Mouse (Mus musculus): ENCODE results near the gene Msmo1.

Gene Msmo1

DNA sequence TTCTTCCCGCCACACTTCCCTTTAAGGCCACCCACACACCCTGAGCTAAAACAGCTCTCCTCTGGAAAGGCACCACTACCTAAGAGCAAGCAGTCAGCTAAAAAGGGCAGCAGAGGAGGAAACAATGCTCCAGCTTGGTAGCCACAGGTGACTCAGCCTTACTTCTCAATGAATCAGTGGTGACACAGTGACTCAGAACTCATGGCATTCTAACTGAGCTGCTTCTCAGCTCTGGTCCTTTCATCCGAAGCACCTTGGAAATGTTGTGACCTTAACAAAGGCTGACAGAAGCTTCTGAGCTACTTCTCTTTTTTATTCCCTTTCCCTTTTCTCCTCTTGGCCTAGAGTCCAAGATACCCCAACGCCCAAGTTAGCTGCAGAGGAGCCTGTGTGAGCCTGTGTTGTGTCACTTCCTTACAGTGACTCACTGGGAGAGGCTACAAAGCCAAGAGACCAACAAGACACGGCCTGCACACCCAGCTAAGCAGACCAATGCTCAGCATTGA, 7.3 kb downstream of the Msmo1 start:
- in situ Hi-C loops (cut with MboI; ENCODE audit: low pct_unique_long_range_greater_than_20kb in 1 of 2, low sequenced_read_pairs in 2 of 2, unreplicated experiment in 1 of 2), result no loop called here

DNA sequence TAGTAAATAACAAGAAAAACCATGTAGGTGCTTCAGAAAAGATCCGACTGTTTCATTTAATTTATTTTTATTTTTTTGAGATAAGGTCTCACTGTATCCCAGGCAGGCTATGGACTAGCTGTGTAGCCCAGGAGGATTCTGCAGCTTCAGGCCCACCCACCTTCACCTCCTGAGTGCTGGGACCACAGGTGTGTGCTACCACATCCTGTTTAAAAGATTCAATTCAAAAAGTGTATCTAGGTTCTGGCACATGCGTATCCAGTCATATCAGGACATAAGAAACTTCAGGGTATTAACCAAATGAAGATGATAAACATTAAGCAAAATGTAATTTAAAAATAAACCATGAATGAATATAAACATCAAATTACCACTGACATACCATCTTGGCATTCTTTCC, 10.4 kb downstream of the Msmo1 start:
- in situ Hi-C loops (cut with MboI; ENCODE audit: low pct_unique_long_range_greater_than_20kb in 1 of 2, low sequenced_read_pairs in 2 of 2, unreplicated experiment in 1 of 2), result no loop called here

DNA sequence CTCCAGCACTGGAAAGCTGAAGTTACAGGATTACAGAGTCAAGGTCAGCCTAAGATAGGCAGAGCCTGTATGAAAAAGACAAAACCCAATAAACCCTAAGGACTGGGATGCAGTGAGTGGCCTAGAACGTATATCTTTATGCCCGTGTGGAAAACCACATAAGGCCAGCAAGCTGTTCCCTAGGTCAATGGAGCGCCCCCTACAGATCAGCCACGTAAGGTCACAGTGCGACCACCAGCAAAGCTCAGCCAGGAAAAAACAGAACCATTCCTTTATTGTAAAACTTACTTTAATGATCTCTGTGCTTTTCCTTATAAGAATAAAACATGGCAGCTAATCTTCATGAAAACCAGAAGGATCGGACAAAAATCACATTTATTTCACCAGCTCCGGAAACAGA, 15.7 kb downstream of the Msmo1 start:
- in situ Hi-C loops (cut with MboI; ENCODE audit: low pct_unique_long_range_greater_than_20kb in 1 of 2, low sequenced_read_pairs in 2 of 2, unreplicated experiment in 1 of 2), result no loop called here

DNA sequence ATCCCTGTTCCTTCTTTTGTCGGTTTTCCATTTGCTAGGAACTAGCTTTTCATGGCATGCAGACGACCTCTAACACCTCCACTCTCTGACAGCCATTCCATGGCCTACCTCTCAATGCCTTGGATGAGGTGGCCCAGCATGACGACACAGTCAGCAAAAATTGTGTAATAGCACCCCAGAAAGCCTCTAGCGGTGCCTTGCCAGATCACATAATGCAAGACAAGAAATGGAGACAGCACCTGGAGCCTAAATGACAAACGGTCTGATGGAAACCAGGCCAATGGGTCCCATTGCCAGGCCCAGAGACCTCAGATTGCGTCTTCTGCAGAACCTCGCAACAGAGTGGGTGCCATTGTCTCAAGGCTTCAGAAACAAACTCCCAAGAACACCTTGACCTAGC, 21.1 kb downstream of the Msmo1 start:
- in situ Hi-C loops (cut with MboI; ENCODE audit: low pct_unique_long_range_greater_than_20kb in 1 of 2, low sequenced_read_pairs in 2 of 2, unreplicated experiment in 1 of 2), result no loop called here

DNA sequence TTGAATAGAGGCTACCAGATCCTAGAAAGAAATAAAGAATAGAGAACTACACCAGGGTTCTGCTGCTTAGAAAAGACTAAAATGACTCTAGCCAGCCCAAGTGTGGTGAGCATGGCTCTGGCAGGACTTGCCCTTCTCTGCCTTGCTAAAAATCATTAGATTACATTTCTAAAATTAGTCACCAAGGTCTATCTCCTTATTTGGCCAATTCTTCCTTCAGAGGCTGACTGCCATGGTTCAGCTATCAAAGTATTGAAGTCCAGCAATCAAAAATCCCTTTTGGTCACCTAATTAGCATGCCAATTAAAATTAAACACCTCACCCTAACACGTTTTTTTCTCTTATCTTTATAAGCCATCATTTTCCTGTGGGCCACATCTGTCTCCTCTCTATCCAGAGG, 22.0 kb downstream of the Msmo1 start:
- in situ Hi-C loops (cut with MboI; ENCODE audit: low pct_unique_long_range_greater_than_20kb in 1 of 2, low sequenced_read_pairs in 2 of 2, unreplicated experiment in 1 of 2), result no loop called here

DNA sequence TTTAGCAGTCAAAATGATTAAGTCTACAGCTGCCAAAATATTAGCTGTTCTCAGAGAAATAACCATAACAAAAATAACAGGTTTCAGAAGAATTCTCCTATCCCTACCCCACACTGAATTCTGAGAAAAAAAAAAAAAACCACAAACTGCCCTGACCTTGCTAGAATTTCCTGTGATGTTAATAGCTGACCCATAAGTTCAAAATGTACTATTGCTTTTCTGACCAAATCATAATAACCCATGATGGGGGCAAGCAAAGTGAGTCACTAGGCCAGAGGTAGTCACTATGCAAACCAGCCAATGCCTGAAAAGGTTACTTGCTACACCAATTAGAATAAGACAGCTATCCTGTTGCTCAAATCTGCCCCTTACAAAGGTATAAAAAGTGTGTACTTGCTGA, 26.1 kb downstream of the Msmo1 start:
- in situ Hi-C loops (cut with MboI; ENCODE audit: low pct_unique_long_range_greater_than_20kb in 1 of 2, low sequenced_read_pairs in 2 of 2, unreplicated experiment in 1 of 2), result no loop called here

DNA sequence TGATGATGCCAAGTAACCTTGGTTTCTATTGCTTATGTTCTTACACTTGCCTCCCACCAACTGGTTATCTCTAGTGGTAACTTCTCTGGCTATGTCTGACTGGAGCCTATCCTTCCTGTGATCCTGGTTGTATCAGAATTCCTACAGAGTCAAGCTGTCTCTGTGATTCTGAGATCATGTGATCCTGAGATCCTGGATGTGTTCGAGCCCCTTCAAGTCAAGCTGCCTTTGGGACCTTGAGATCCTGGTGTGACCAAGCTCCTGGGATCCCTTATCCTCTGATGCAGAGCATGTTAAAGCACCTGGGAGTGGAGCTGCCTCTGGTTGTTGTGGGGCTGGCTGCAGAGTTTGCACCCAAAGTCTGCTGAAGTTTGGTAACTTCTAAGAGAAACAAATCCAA, 30.4 kb downstream of the Msmo1 start:
- in situ Hi-C loops (cut with MboI; ENCODE audit: low pct_unique_long_range_greater_than_20kb in 1 of 2, low sequenced_read_pairs in 2 of 2, unreplicated experiment in 1 of 2), result no loop called here

DNA sequence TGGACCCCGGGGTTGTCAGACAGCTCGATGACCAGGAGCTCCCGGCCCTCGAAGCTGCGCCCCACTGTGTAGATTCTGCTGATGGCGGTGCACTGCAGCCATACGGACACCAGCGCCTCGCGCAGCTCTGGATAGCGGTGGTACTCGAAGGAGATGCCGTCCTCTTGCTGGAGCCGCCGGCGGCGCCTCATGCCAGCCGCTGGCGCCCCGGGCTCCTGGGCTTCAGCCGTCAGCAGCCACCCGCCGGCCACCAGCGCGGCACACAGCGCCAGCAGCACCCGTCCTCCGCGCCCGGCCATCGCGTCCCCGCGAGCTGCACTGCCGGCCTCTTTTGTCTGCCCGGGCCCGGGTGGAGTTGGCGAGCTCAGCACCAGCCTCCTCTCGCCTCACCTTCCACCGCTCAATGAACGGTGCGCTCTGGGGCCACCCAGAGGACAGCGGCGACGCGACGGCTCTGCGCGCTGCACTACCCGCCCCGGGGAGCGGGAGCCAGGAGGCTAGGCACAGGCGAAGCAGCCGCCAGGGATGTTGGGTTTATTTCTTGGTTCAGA, 40.9 kb downstream of the Msmo1 start, which contains the start of gene Cpe:
Cpe (minus strand) TSS at position 404 of the 551 bp plus-strand sequence.
- in situ Hi-C loops (cut with MboI; ENCODE audit: low pct_unique_long_range_greater_than_20kb in 1 of 2, low sequenced_read_pairs in 2 of 2, unreplicated experiment in 1 of 2), result loop anchor here (5.0 to 10.0 kb wide), 2 partner anchors 80 to 252 kb away; partner anchors contain the start of gene Tmem192 (in 1 of the 2)

DNA sequence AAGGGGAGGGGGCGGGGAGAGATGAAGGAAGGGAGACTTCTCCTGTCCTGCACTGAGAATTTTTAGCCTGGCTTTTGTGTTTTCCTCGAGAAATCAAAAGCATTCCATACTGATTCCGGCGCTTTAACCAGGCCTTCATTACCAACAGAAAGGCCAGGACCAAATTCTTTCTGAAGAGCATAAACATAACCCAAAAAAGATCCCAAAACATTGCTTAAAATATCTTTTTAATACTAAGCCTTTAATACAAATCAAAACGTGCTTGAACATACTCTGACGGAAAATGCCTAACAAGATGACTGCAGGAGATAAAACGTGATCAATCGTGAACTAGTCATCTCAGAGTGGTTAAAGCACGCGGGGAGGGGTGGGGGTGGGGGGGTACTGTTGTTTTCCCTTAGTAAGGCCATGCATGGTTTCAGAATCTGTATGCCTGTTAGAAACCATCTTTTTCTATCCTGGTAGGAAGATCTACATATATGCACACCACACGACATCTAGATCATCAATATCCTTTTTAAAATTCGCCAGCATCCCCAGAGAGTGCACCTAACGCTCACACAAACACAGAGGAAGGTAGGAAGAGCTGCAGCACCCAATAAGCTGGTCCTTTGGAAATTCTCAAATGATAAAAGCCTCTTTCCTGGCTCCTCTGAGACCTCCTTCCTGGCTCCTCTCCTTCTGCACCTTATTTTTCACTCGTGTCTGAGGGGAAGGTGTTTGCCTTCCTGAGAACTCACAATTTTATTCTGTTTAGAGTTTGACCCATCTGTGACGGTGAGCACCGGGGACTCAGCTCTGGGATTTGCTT, 41.8 kb downstream of the Msmo1 start:
- in situ Hi-C loops (cut with MboI; ENCODE audit: low pct_unique_long_range_greater_than_20kb in 1 of 2, low sequenced_read_pairs in 2 of 2, unreplicated experiment in 1 of 2), result loop anchor here (5.0 to 10.0 kb wide), 2 partner anchors 79 to 253 kb away; partner anchors contain the start of gene Tmem192 (in 1 of the 2)

DNA sequence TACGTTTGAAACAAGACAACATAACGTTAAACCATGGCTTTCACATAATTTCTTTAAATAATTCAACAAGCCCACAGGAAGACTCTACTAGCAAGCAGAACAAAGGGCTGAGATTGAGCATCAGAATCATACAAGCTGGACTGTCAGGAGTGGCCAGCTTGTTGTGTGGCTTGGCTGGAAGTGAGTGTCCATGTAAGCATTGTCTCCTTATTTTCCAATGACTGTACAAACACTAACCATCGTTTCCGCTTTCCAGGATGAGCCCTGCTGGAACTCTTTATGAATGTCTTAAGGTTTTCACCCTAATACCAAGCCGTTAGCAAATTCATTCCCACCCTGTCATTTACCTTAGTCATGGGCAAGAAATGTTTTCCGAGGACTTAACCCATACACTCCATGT, 42.7 kb downstream of the Msmo1 start:
- in situ Hi-C loops (cut with MboI; ENCODE audit: low pct_unique_long_range_greater_than_20kb in 1 of 2, low sequenced_read_pairs in 2 of 2, unreplicated experiment in 1 of 2), result loop anchor here (5.0 to 10.0 kb wide), 2 partner anchors 79 to 254 kb away; partner anchors contain the start of gene Tmem192 (in 1 of the 2)

DNA sequence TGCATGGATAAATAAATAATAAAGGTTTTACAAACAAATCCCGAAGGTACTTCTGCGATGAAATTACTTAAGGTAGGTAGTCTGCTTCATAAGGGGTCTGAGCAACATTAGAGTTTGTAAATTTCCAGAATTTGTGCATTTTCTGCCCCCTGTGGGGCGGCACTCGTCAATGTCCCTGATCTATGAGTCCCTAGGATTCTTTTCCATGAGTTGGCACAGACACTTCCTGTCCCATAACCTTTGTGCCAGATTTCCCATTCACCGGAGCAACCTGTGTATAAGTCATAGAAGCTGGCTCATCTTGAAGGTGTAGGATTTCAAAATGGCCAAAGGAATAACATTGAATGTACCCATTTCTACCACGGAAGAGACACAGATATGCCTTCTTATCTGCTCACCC, 43.3 kb downstream of the Msmo1 start:
- in situ Hi-C loops (cut with MboI; ENCODE audit: low pct_unique_long_range_greater_than_20kb in 1 of 2, low sequenced_read_pairs in 2 of 2, unreplicated experiment in 1 of 2), result loop anchor here (5.0 to 10.0 kb wide), 2 partner anchors 78 to 254 kb away; partner anchors contain the start of gene Tmem192 (in 1 of the 2)

DNA sequence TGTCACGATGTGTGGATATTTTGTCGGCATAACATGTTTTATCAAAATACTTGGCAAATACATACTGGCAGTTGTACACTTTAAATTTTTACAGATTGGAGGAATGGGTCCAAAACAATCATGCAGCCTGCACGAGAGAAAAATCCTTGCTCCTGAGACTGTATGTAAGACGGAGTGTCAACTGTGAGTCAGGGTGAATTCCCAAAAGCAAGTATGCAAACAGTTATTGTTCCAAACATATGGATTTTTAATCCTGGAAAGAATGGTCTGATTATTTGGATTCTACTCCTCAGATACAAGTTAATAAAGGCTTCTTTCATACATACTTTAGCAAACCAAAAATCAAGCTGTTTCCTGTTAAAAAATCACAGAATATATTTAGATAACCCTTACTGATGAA, 44.9 kb downstream of the Msmo1 start:
- in situ Hi-C loops (cut with MboI; ENCODE audit: low pct_unique_long_range_greater_than_20kb in 1 of 2, low sequenced_read_pairs in 2 of 2, unreplicated experiment in 1 of 2), result no loop called here

DNA sequence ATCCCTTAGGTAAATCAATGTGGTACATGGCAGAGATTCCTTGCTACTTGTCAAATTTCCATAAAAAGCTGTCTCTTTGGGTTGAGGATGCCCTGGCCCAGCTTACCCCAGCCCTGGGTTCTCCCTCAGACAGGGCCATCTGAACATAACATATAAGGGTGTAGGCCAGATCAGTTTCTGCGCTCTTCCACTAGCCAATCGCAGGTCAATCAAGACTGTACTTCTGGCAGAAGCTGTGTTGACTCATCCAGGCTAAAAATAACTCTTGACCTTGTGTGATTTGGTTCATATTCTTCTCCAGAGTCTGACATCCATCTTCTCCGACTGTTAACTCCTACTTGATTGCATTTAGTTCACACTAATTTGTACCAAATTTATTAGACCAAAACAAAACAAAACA, 45.4 kb downstream of the Msmo1 start:
- in situ Hi-C loops (cut with MboI; ENCODE audit: low pct_unique_long_range_greater_than_20kb in 1 of 2, low sequenced_read_pairs in 2 of 2, unreplicated experiment in 1 of 2), result no loop called here

DNA sequence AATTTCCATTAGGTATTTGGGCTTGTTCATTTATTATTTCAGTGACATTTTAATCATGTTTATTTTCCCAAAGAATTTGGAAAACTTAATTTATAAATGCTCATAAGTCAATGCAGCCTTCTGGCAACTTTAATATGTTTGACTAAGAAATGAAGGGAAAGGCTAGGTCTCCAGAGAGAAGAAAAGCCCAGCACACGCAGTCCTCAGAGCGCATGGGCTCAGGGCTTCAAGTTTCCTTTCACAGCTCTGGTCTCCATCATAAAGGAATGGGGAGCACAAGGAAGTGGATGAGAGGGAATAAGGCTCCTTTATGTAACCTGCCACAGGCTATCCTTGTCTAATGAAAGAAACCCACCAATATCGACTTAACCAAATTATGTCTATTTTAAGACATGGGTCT, 51.1 kb downstream of the Msmo1 start:
- in situ Hi-C loops (cut with MboI; ENCODE audit: low pct_unique_long_range_greater_than_20kb in 1 of 2, low sequenced_read_pairs in 2 of 2, unreplicated experiment in 1 of 2), result no loop called here

DNA sequence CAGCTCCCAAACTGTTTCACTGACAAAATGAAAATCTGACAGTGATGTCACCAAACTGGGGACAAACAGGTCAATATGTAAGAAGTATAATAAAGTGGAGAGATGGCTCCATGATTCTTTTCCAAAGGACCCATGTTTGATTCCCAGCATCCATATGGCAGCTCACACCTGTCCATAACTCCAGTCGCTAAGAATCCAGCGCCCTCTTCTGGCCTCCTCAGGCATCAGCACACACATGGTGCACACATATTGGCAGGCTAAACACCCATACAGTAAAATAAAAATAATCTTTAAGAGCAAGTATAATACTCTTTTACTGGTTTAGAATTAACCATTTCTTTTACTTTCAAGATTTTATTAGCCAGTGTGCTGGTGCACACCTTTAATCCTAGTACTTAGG, 57.2 kb downstream of the Msmo1 start:
- in situ Hi-C loops (cut with MboI; ENCODE audit: low pct_unique_long_range_greater_than_20kb in 1 of 2, low sequenced_read_pairs in 2 of 2, unreplicated experiment in 1 of 2), result no loop called here

DNA sequence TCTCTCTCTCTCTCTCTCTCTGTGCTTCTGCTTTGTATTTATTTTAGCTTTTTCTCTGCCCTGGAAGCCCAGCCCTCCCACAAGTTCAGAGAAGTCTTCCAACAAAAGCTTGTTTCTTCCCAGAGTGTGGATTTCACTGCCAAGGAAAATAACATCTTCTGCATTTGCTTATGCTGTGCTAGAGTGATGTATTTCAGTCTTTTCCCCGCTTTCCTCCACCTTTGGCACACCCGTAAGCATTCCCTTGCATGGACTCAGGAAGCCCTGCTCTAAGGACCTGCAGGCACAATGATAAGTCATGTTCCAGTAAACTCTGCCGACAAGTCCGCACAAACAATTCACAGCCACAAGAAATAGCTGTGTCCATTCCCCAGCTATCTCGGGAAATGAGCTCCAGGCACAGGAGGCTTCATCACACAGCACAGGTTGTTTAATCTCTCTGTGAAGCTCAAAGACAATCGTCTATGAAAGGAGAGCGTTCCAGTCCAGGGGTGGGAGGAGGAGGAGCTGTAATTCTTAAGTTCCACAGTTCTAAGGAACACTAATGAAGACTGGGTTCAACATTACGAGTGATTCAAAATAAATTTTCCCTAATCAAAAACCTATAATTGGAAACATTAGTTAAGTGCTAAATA, 58.5 kb downstream of the Msmo1 start:
- in situ Hi-C loops (cut with MboI; ENCODE audit: low pct_unique_long_range_greater_than_20kb in 1 of 2, low sequenced_read_pairs in 2 of 2, unreplicated experiment in 1 of 2), result no loop called here

DNA sequence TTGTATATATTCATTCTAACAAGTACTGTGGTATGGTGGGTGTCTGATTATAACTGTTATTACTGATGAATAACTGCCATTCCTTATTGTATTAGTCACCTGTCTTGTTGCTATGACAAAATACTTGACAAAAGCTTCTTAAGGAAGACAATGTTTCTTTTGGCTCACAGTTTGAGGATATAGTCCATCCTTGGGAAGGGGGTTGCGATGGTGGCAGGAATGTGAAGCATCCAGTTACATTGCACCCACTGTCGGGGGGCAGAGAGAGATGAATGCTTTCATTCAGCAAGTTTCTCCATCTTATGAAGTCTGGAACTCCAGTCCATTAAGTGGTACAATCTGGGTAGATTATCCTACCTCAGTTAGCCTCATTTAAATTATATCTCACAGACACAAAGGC, 60.7 kb downstream of the Msmo1 start:
- in situ Hi-C loops (cut with MboI; ENCODE audit: low pct_unique_long_range_greater_than_20kb in 1 of 2, low sequenced_read_pairs in 2 of 2, unreplicated experiment in 1 of 2), result no loop called here

DNA sequence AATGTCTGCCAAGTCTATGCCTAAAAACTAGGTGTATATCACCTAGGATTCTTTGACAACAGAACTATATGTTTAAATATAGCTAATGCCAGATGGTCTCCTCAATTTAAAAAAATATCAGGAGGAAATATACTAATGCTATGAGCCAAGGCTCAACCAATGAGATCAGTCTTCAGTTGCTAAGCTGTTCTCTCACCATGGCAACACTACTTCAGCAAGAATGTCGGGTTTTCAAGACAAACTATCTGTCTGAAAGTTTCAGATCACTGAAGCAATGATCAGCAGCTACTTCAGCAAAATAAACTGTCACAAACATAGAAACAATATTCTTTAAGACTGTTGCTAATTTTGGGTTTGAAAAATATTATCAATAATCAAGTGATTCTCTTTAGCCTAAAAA, 61.7 kb downstream of the Msmo1 start:
- in situ Hi-C loops (cut with MboI; ENCODE audit: low pct_unique_long_range_greater_than_20kb in 1 of 2, low sequenced_read_pairs in 2 of 2, unreplicated experiment in 1 of 2), result no loop called here

Measured in mouse embryonic stem cell (cell line).